Mouse (Mus musculus) brain, embryonic 14.5 days (tissue): ENCODE results near the gene Pdgfd.

Experiments
- CTCF ChIP-seq: fragments of 200-500 bp; IDR thresholded peaks from 2 replicates; pipeline ENCODE4 v1.5.1; 2012; ENCODE audit warnings: inconsistent platforms, mild to moderate bottlenecking, moderate library complexity, borderline replicate concordance; ENCODE audit not compliant: insufficient read depth, insufficient read length; ENCODE audit errors: extremely low read depth
- POLR2A ChIP-seq: fragments of 200-500 bp; IDR thresholded peaks from 2 replicates; pipeline ENCODE4 v1.6.1; 2012; ENCODE audit warnings: mild to moderate bottlenecking, inconsistent platforms, borderline replicate concordance; ENCODE audit not compliant: poor library complexity, insufficient read depth, insufficient read length, severe bottlenecking; ENCODE audit errors: extremely low read depth

DNA sequence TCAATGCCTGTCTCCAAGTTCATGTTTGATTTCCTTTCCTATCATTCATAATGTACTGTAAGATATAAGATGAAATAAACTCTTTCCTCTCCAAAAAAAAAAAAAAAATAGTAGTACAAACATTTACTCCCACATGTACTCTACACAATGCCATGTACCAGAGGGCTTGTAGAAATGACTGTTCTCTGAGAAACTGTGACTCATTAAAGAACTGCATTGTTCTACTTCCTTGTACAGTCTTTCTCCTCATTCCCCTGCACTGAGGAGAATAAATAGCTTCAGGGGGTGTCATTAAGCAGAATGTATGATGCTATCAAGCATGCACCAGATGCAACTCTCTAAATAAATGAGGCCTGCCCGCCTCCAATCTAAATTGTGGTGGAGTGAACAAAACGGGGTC lies 130.2 kb downstream of the Pdgfd start:
- TF ChIP-seq POLR2A (no peak), CTCF (no peak)
